Mouse (Mus musculus): ENCODE measurements at regions not wholly inside any gene's neighbourhood (a gene's known extent, or its start where the extent isn't known, plus 50 kb on each side); places are given as distances from the start of the nearest gene placed in this dataset.
"Not testable (repeated sequence)": the region's sequence is repeated elsewhere in the genome, so short reads cannot be mapped to it uniquely, and the experiment has no call there.

GRCm38 (mm10) chr17:60966401-60966800 lies 1914.7 kb downstream of the Efna5 start:
- DNase-seq: no peak

- DNase-seq: no peak
Observed at GRCm38 (mm10) chr17:60965660-60966059, 1915.5 kb downstream of the Efna5 start.

DNA sequence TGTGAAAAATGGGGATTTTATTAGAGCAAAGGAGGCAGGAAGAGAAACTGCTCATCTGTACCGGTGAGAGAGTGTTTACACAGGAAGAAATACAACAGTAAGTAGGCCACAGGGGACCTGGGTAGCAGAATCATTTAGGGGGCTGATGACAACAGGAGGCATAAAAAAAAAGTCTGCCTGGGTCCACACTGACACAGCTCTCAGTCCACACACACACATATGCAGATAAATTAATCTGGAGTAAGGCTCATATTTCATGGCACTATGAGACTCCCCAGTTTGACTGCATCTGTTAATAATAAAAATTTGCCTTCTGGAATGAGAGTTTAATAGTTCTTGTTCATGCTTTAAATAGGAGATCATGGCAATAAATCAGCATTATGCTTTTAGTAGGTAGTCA lies 1929.7 kb downstream of the Efna5 start:
- DNase-seq: no peak

GRCm38 (mm10) chr17:60937754-60938508 lies 1924.8 kb upstream of the Nudt12 start:
- no peak for DNase-seq

- no peak for DNase-seq
Observed at GRCm38 (mm10) chr17:60934223-60934622, 1921.1 kb upstream of the Nudt12 start.

DNA sequence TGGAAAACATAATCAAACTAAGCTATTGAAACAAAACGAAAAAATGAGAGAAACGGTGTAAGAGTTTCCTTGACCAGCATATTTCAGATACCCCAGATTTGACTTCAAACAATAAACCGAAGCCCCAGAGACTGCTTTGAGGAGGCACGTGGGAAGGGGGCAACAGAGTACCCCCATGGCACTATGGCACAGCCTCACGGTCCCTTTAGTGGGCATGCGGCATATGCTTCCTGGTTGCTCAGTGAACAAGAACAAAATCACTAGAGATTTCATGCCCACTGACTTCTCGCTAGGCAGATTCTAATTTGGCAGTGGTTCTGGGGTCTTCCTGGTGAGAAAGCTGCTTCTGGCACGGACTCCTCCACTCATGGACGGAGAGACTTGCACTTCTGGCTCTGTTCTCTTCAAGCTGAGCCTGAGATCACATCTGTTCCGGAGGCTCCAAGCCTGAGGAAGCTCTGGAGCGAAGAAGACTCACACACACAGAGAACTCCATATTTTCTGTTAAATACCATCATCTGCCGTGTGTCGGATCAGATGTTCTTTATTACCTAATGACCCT lies 1912.7 kb upstream of the Nudt12 start:
- DNase-seq: peak; percentile 83 to 87

- not testable (repeated sequence) for DNase-seq
Observed at GRCm38 (mm10) chr17:60882721-60883120, 1869.5 kb upstream of the Nudt12 start.

DNA sequence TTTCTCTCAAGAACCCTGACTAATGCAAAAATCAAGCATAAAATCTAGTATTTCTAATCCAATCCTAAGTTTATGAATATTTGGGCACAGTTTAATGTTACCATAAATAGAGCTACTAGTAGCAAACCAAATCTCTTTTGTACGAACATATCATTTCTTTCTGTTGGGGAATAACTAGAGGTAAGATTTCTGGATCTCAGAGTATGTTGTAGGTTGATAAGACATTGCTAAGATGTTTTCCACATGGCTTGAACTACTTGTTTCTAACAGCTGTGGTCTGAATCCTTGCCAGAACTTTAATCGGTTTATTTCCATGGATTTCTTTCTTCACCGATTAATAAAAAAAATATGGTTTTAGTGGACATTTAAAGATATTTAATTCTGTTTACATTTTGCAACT lies 1844.3 kb upstream of the Nudt12 start:
- DNase-seq: no peak

GRCm38 (mm10) chr17:60854659-60855058 lies 1841.5 kb upstream of the Nudt12 start:
- DNase-seq: no peak

DNA sequence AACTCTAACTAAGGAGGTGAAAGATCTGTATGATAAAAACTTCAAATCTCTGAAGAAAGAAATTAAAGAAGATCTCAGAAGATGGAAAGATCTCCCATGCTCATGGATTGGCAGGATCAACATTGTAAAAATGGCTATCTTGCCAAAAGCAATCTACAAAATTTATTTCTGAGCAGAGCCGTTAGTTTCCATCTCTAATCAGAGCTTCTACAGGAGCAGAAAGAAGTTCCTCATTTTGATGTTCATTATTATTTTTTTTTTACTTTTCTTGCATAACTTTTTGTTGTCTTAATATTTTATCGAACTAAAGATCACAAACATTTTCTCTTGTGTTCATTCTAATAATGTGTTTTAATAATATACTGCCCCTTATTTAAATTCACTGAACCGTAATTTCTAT lies 1825.6 kb upstream of the Nudt12 start:
- DNase-seq: not testable (repeated sequence)

DNA sequence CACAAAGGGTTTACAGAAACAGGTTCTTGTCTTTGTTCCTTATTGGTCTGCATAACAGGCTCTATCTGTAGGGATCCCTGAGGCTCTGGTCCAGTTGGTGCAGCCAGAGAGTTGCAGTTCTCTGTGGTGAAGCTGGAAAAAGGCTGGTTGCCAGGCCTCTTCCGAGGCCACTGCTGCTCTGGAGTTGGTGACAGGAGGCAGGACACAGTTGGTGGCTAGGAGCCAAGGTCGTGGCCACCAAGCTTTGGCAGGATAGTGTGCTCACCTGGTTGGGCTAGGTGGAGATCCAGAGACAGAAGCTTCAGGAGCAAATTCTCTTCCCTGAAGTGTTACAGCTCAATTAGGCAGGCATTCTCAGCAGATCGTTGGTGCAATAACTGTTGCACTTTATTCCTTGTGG lies 1819.4 kb upstream of the Nudt12 start:
- DNase-seq: peak; percentile 80 to 85

DNA sequence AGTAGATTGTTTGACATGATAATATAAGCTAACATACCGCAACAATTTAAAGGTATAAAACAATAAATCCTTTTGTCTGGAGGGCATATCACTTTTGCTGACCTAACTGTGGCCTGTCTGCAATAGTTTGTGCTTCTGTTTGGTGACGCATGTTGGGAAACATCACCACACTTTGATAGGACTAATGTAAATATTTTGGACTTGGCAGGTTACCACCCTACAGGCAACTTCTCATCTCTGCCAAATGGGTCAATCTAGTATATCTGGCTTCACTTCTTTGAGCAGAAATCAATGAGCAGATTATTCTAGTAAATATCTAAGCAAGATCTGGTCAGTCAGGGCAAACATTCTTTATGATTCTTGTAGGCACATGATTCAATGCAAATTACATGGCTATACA lies 1817.3 kb upstream of the Nudt12 start:
- no peak for DNase-seq

GRCm38 (mm10) chr17:60804715-60805449 lies 1791.7 kb upstream of the Nudt12 start:
- no peak for DNase-seq

GRCm38 (mm10) chr17:60762270-60762669 lies 1749.1 kb upstream of the Nudt12 start:
- DNase-seq: no peak

DNA sequence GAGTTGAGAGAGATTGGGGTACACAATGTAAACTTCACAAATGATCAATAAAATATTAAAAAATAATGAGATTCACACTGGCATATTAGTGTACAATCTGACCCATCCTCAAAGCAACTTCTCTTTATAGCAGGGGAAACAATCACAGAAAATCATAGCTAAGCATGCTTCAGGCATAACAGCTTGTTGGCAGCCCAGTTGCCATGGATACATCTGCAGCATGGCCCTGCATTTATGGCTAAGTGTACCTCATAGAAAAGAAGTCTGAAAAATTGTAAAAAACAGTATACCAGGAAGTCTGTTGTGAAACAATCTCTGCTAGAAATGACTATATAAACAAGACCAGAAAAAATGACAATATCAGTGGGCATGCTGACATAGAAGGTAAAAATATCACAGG lies 1747.9 kb upstream of the Nudt12 start:
- DNase-seq: peak; percentile 3 to 14

DNA sequence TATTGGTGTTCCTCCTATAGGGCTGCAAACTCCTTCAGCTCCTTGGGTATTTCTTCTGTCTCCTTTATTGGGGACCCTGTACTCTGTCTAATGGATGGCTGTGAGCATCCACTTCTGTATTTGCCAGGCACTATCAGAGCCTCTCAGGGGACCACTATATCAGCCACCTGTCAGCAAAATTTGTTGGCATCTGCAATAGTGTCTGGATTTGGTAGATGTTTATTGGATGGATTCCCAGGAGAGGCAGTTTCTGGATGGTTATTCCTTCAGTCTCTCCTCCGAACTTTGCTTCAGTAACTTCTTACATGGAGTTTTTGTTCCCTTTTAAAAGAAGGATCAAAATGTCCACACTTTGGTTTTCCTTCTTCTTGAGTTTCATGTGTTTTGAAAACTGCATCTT lies 1729.7 kb upstream of the Nudt12 start:
- DNase-seq: peak; percentile 1 to 3

- DNase-seq: no peak
Observed at GRCm38 (mm10) chr17:60738211-60738610, 1725.0 kb upstream of the Nudt12 start.

GRCm38 (mm10) chr17:60720138-60720537 lies 1707.0 kb upstream of the Nudt12 start:
- no peak for DNase-seq

DNA sequence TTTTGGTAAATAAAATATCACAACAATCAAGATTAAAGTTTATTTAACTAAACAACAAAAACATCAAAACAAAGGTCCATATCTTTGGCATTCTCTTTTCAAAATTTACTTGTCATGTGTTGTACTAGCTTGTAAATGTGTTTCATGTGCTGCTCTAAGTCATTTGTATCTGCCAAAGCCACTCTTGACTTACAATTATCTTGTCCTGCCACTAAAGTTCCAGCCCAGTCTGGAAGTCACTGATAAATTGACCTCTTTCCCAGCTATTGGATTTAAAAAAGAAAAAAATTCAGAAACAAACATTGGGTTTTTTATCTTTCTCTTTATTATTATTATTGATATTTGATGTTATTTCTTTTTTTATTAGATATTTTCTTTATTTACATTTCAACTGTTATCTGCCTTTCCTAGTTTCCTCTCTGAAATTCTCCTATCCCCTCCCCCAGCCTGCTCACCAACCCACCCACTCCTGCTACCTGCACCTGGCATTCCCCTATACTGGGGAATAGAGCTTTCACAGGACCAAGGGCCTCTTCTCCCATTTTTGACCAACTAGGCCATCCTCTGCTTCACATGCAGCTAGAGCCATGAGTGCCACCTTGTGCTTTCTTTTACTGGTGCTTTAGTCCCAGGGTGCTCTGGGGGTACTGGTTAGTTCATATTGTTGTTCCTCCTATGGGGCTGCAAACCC lies 1704.9 kb upstream of the Nudt12 start:
- DNase-seq: no peak

DNA sequence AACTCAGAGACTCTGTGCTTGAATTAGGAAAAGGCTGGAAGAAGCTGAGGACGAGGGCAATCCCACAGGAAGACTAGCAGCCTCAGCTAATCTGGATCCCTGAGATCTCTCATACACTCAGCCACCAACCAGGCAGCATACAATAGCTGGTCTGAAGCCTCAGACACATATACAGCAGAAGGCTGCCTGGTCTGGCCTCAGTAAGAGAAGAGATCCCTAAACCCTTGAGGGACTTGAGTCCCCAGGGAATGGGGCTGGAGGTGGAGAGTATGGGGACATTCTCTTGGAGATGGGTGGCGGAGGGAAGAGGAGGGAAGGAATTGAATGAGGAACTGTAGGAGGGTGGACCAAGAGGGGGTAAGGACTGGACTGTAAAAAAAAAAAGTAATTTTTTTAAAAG lies 1704.3 kb upstream of the Nudt12 start:
- no peak for DNase-seq
